Mouse (Mus musculus) testis, adult 2 months (tissue): Measurements from ENCODE around the gene Nostrin.
A peak's percentile ranks its signal among the peaks of the same experiment; 100 is the strongest.

ENCODE experiments used
- CTCF ChIP-seq: fragments of 200-500 bp; IDR thresholded peaks from 2 replicates; pipeline ENCODE4 v1.5.1; 2012; ENCODE audit warnings: low read depth, mild to moderate bottlenecking, inconsistent platforms, low read length, moderate library complexity; ENCODE audit not compliant: control insufficient read depth, insufficient read depth, insufficient replicate concordance
- POLR2A ChIP-seq: fragments of 200-500 bp; IDR thresholded peaks from 2 replicates; pipeline ENCODE4 v1.6.1; 2012; ENCODE audit warnings: low read depth, mild to moderate bottlenecking, inconsistent platforms, low read length, moderate library complexity; ENCODE audit not compliant: control insufficient read depth

DNA sequence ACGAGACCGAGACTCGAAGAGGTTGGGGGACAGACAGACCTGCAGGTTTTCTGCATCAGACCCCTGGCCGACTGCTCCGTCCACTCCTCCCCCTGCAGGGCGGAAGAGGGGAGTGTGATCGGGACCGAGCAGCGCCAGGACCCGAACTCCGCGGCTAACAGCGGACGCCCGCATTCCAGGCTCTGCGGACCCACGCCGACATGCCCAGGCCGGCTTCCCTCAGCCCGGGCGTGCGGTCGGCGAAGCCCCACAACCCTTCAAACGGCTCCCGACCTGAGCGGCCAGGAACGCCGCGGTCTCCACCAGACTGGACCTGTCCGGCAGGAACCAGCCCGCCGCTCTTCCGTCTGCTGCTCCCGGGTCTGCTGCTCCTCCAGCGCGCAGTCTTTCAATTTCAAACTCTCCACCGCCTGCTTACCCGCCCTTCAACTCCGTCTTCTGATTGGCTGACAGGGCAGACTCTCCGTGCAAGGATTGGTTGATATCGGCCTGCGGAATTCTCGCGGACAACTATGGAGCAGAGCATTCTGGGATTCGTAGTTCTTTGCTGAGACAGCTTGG, 70.3 kb downstream of the Nostrin start, which contains the start of gene Spc25:
- TF ChIP-seq CTCF (no peak), POLR2A (peak; percentile 72)
